Mouse (Mus musculus) heart, adult 2 months (tissue): ENCODE measurements around the gene Frg2f1.

ENCODE experiments used
- CTCF ChIP-seq: fragments of 200-600 bp; IDR thresholded peaks from 2 replicates; pipeline ENCODE4 v1.8.1; 2022; ENCODE audit warnings: antibody characterized with exemption, mild to moderate bottlenecking, moderate library complexity
- EP300 ChIP-seq: fragments of 200-500 bp; IDR thresholded peaks from 2 replicates; pipeline ENCODE4 v1.6.1; 2011; ENCODE audit warnings: low read depth, low read length, control low read depth; ENCODE audit not compliant: insufficient read depth
- POLR2A ChIP-seq: fragments of 200-500 bp; IDR thresholded peaks from 2 replicates; pipeline ENCODE4 v1.6.1; 2011; ENCODE audit warnings: mild to moderate bottlenecking, low read depth, low read length, control low read depth; ENCODE audit not compliant: insufficient read depth

GRCm38 (mm10) chr4:119523575-119523974 is 15.8 kb downstream of the Frg2f1 start:
- TF ChIP-seq EP300 = no peak
- no peak for TF ChIP-seq CTCF
- TF ChIP-seq POLR2A = no peak
